16 mouse cellular contexts compared by ENCODE assay signal in the genomic region with DNA sequence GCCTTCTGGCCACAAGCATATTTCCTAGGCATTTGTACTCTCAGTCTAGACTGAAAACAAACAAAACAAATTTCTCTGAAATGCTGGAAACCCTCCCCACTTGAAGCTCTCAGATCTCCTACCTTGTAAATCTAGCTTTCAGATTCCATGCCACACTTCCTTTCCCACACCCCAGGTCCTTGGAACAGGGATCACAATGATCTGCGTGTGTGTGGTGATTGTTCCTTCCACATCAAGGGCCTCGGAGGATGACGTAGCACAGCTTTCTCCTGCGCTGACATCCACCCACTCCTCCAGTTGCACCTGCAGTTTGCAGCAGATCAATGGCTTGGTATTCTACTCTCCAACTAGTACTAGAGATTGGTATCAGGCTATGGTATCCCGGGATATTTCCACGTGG.
"Had no signal": no experiment of that assay in that cellular context is flagged by ENCODE, and none has a peak within 500 bp of the region (broad histone marks: within the 10 kb centered on the region; RNA-seq: fewer than 3 reads in every experiment).

No protein-coding gene starts in this region.

- H3K9me3 ChIP-seq: neural tube, embryonic 13.5 days; neural tube, embryonic 15.5 days; stomach, embryonic 15.5 days had no signal

- H3K9ac ChIP-seq: neural tube, embryonic 13.5 days; neural tube, embryonic 15.5 days; stomach, embryonic 15.5 days had no signal

- H3K4me3 ChIP-seq: neural tube, embryonic 13.5 days; neural tube, embryonic 15.5 days; stomach, embryonic 15.5 days had no signal

- H3K27me3 ChIP-seq: neural tube, embryonic 13.5 days; neural tube, embryonic 15.5 days; stomach, embryonic 15.5 days had no signal

- H3K27ac ChIP-seq: neural tube, embryonic 13.5 days; neural tube, embryonic 15.5 days; stomach, embryonic 15.5 days; stomach, postnatal 0 days had no signal

- H3K36me3 ChIP-seq: neural tube, embryonic 13.5 days; neural tube, embryonic 15.5 days; stomach, embryonic 15.5 days had no signal

- H3K4me1 ChIP-seq: neural tube, embryonic 13.5 days; neural tube, embryonic 15.5 days; stomach, embryonic 15.5 days had no signal

- DNase-seq: retina, postnatal 1 day; right cerebral cortex, adult 18-20 months; right cerebral cortex, postnatal 14 days; right cerebral cortex, postnatal 25 days; right cerebral cortex, postnatal 4 days; spleen, adult 18-20 months; thymus, adult 18-20 months; thymus, adult 2 months; thymus, postnatal 14 days; thymus, postnatal 25 days; thymus, postnatal 36 days; thymus, postnatal 4 days had no signal

- H3K4me2 ChIP-seq: neural tube, embryonic 13.5 days; neural tube, embryonic 15.5 days; stomach, embryonic 15.5 days had no signal
